Mouse (Mus musculus): ENCODE measurements around the gene Banf1.

GRCm38 (mm10) chr19:5410641-5411040 is 43.7 kb upstream of the Banf1 start:
- no peak for TF ChIP-seq CTCF (IDR thresholded peaks at IDR 0.05; ENCODE audit: control insufficient read depth, insufficient read depth, insufficient replicate concordance, low read depth, low read length)
- no peak for TF ChIP-seq POLR2A (IDR thresholded peaks at IDR 0.05; ENCODE audit: control insufficient read depth, low read depth, low read length)

All from testis, adult 2 months (tissue).